Mouse (Mus musculus) small intestine, adult 2 months (tissue): ENCODE data around the gene Hadha. TPM values are rescaled to one million over a fixed set of nuclear protein-coding genes. Genes with fewer than 3 reads are reported as not detected.
A peak's percentile ranks its signal among the peaks of the same experiment; 100 is the strongest.

Experiments used
- H3K27ac ChIP-seq: fragments of 200-500 bp; 2 replicates; pipeline ENCODE4 v1.5.1; 2012; ENCODE audit warnings: low read depth, low read length, control low read depth, inconsistent platforms; ENCODE audit not compliant: insufficient read depth
- H3K27me3 ChIP-seq: fragments of 200-500 bp; 2 replicates; pipeline ENCODE4 v1.6.1; 2012; ENCODE audit warnings: mild to moderate bottlenecking, moderate library complexity, low read length, inconsistent platforms; ENCODE audit not compliant: control insufficient read depth, insufficient read depth
- H3K36me3 ChIP-seq: fragments of 200-500 bp; 2 replicates; pipeline ENCODE4 v1.6.1; 2012; ENCODE audit warnings: mild to moderate bottlenecking, low read length, control low read depth, inconsistent platforms; ENCODE audit not compliant: control insufficient read depth, insufficient read depth
- H3K4me1 ChIP-seq: fragments of 200-500 bp; 2 replicates; pipeline ENCODE4 v1.6.1; 2012; ENCODE audit warnings: low read length, inconsistent platforms, mixed read lengths; ENCODE audit not compliant: control insufficient read depth, insufficient read depth, insufficient read length
- H3K4me3 ChIP-seq: fragments of 200-500 bp; 2 replicates; pipeline ENCODE4 v1.5.1; 2012; ENCODE audit warnings: low read depth, mild to moderate bottlenecking, control low read depth, inconsistent platforms, low read length, moderate library complexity
- CTCF ChIP-seq: fragments of 200-500 bp; IDR thresholded peaks from 2 replicates; pipeline ENCODE4 v1.5.1; 2012; ENCODE audit warnings: low read depth, mild to moderate bottlenecking, control low read depth, inconsistent platforms, low read length, moderate library complexity, mixed read lengths; ENCODE audit not compliant: insufficient replicate concordance, insufficient read length; ENCODE audit errors: extremely low read depth
- POLR2A ChIP-seq: fragments of 200-500 bp; IDR thresholded peaks from 2 replicates; pipeline ENCODE4 v1.6.1; 2012; ENCODE audit warnings: low read depth, mild to moderate bottlenecking, control low read depth, inconsistent platforms, low read length, moderate library complexity
- WGBS: fragments of 180-500 bp; shearing (Covaris S2); methylation state at CpG from one replicate; pipeline ENCODE4 v1.1.7; 2018; 5-methylcytosine and 5-hydroxymethylcytosine counted together
- polyA plus RNA-seq: library from polyadenylated mRNA; depleted of rRNA; stranded (reverse); fragments of >200 nt; gene quantifications from 2 replicates; pipeline ENCODE4 v1.2.3, GENCODE M21; 2012

The Hadha gene
- polyA plus RNA-seq, 1 experiment, result 55.3 TPM

GRCm38 (mm10) chr5:30122481-30122880 is 32.5 kb downstream of the Hadha start:
- H3K36me3 ChIP-seq, result peaks cover 74% of the 10 kb centered on the region
- H3K27ac ChIP-seq, result no peak overlapping the region
- H3K4me1 ChIP-seq, result peaks cover 5% of the 10 kb centered on the region
- WGBS, result 92% methylated on average over 6 of the region's 6 CpGs
- H3K27me3 ChIP-seq, result no peaks in the 10 kb centered on the region
- TF ChIP-seq CTCF, result no peak
- TF ChIP-seq POLR2A, result no peak
- H3K4me3 ChIP-seq, result no peak overlapping the region

- Histone ChIP-seq H3K4me3 (no peak overlapping the region), H3K36me3 (peaks cover 64% of the 10 kb centered on the region), H3K4me1 (peaks cover 5% of the 10 kb centered on the region), H3K27me3 (no peaks in the 10 kb centered on the region), H3K27ac (no peak overlapping the region)
- no peak for TF ChIP-seq CTCF
- TF ChIP-seq POLR2A, result no peak
- WGBS, result 41% methylated on average over 7 of the region's 7 CpGs
Measured at GRCm38 (mm10) chr5:30120106-30120505, 34.9 kb downstream of the Hadha start.

- 51% methylated on average over 6 of the region's 6 CpGs for WGBS
Measured at GRCm38 (mm10) chr5:30119163-30119562, 35.8 kb downstream of the Hadha start.

GRCm38 (mm10) chr5:30118018-30118417 is 36.9 kb downstream of the Hadha start:
- TF ChIP-seq POLR2A, result no peak
- TF ChIP-seq CTCF, result no peak
- Histone ChIP-seq H3K4me1 (peaks cover 11% of the 10 kb centered on the region), H3K27ac (no peak overlapping the region), H3K4me3 (no peak overlapping the region), H3K27me3 (peaks cover 14% of the 10 kb centered on the region), H3K36me3 (peaks cover 46% of the 10 kb centered on the region)
- WGBS, result 87% methylated on average over 1 of the region's 1 CpGs

More at GRCm38 (mm10) chr5:30119163-30119562, 35.8 kb downstream of the Hadha start:
- Histone ChIP-seq H3K4me3 (no peak overlapping the region), H3K36me3 (peaks cover 56% of the 10 kb centered on the region), H3K27ac (no peak overlapping the region), H3K27me3 (peaks cover 9% of the 10 kb centered on the region), H3K4me1 (peaks cover 10% of the 10 kb centered on the region)
- TF ChIP-seq POLR2A, result no peak
- TF ChIP-seq CTCF, result no peak

GRCm38 (mm10) chr5:30115718-30116117 is 39.2 kb downstream of the Hadha start:
- TF ChIP-seq POLR2A (no peak), CTCF (no peak)
- H3K27ac ChIP-seq, result no peak overlapping the region
- WGBS, result 75% methylated on average over 10 of the region's 10 CpGs
- no peak overlapping the region for H3K4me3 ChIP-seq
- peaks cover 24% of the 10 kb centered on the region for H3K36me3 ChIP-seq
- H3K27me3 ChIP-seq, result peaks cover 14% of the 10 kb centered on the region
- H3K4me1 ChIP-seq, result peaks cover 11% of the 10 kb centered on the region

- TF ChIP-seq CTCF, result no peak
- TF ChIP-seq POLR2A, result no peak
- peaks cover 16% of the 10 kb centered on the region for H3K36me3 ChIP-seq
- WGBS, result 2% methylated on average over 28 of the region's 28 CpGs
Measured at GRCm38 (mm10) chr5:30114761-30115140, 40.2 kb downstream of the Hadha start.

GRCm38 (mm10) chr5:30113881-30114760 is 40.8 kb downstream of the Hadha start:
- peaks cover 14% of the 10 kb centered on the region for H3K27me3 ChIP-seq
- peak overlapping the region; percentile 57 for H3K4me3 ChIP-seq
- peaks cover 6% of the 10 kb centered on the region for H3K4me1 ChIP-seq
- no peak for TF ChIP-seq CTCF
- TF ChIP-seq POLR2A, result no peak
- H3K27ac ChIP-seq, result no peak overlapping the region
- 2% methylated on average over 103 of the region's 103 CpGs for WGBS
- H3K36me3 ChIP-seq, result peaks cover 10% of the 10 kb centered on the region

More at GRCm38 (mm10) chr5:30114761-30115140, 40.2 kb downstream of the Hadha start:
- Histone ChIP-seq H3K4me1 (peaks cover 6% of the 10 kb centered on the region), H3K27ac (no peak overlapping the region), H3K4me3 (peak overlapping the region; percentile 57), H3K27me3 (peaks cover 14% of the 10 kb centered on the region)
